Comparison of ENCODE assay signal across 12 mouse cellular contexts in genomic region chr8:90740963-90741733, GRCm38 (mm10).
DNase-seq lines count a peak whose midpoint lies in the region; ATAC-seq and TF ChIP-seq lines count a peak whose summit lies in the region.
"Had no signal": no experiment of that assay in that cellular context is flagged by ENCODE, and none has a peak within 500 bp of the region (broad histone marks: within the 10 kb centered on the region; RNA-seq: fewer than 3 reads in every experiment).

No protein-coding gene starts in this region.

- H3K4me2 ChIP-seq in forebrain, embryonic 12.5 days, result peak overlapping the region; percentile 17
- H3K4me2 ChIP-seq in hindbrain, postnatal 0 days (ENCODE audit: low read depth, low read length), result no peak overlapping the region
- H3K4me2 ChIP-seq in neural tube, embryonic 13.5 days, result no peak overlapping the region
- H3K4me2 ChIP-seq: liver, embryonic 15.5 days had no signal

- ATAC-seq in forebrain, embryonic 12.5 days (ENCODE audit: low FRiP score), result peak; percentile 75
- ATAC-seq in hindbrain, postnatal 0 days, result 0 out of 2 replicates have a peak, but pooled peaks have one; percentile 29
- ATAC-seq in neural tube, embryonic 13.5 days (ENCODE audit: low read depth), result peak; percentile 68

- 42% methylated on average over 9 of the region's 9 CpGs for WGBS in kidney, adult 2 months
- WGBS in forebrain, embryonic 12.5 days, result 5% methylated on average over 9 of the region's 9 CpGs
- WGBS in hindbrain, postnatal 0 days, result 17% methylated on average over 9 of the region's 9 CpGs
- 18% methylated on average over 9 of the region's 9 CpGs for WGBS in neural tube, embryonic 13.5 days

- no peak overlapping the region for H3K9ac ChIP-seq in forebrain, embryonic 12.5 days
- H3K9ac ChIP-seq in hindbrain, postnatal 0 days (replicated peaks; ENCODE audit: low read length), result no peak overlapping the region
- 0 out of 2 replicates have a peak overlapping the region, but pooled peaks have one; percentile 13 for H3K9ac ChIP-seq in neural tube, embryonic 13.5 days
- H3K9ac ChIP-seq: liver, embryonic 15.5 days had no signal

- no peaks in the 10 kb centered on the region for H3K36me3 ChIP-seq in kidney, adult 2 months (ENCODE audit: control insufficient read depth, insufficient read depth, low read length)
- H3K36me3 ChIP-seq in forebrain, embryonic 12.5 days (replicated peaks), result no peaks in the 10 kb centered on the region
- H3K36me3 ChIP-seq in hindbrain, postnatal 0 days (ENCODE audit: insufficient read depth, low read length), result no peaks in the 10 kb centered on the region
- H3K36me3 ChIP-seq in neural tube, embryonic 13.5 days, result no peaks in the 10 kb centered on the region
- H3K36me3 ChIP-seq: liver, embryonic 15.5 days had no signal

- no peak for TF ChIP-seq CTCF in kidney, adult 2 months (conservative IDR thresholded peaks at IDR 0.05; ENCODE audit: insufficient read depth, insufficient read length, low read depth, low read length)
- TF ChIP-seq CTCF in hindbrain, postnatal 0 days (IDR thresholded peaks at IDR 0.05; ENCODE audit: low read depth), result no peak

- no peak overlapping the region for H3K4me3 ChIP-seq in kidney, adult 2 months (ENCODE audit: insufficient read depth, low read depth, low read length)
- H3K4me3 ChIP-seq in forebrain, embryonic 12.5 days (replicated peaks), result no peak overlapping the region
- no peak overlapping the region for H3K4me3 ChIP-seq in hindbrain, postnatal 0 days (ENCODE audit: low read length)
- no peak overlapping the region for H3K4me3 ChIP-seq in neural tube, embryonic 13.5 days
- H3K4me3 ChIP-seq: liver, embryonic 15.5 days had no signal

- no peak overlapping the region for H3K27ac ChIP-seq in kidney, adult 2 months (ENCODE audit: insufficient read depth, low read depth, low read length)
- peak overlapping the region; percentile 87 for H3K27ac ChIP-seq in forebrain, embryonic 12.5 days
- peak overlapping the region; percentile 62 for H3K27ac ChIP-seq in hindbrain, postnatal 0 days
- peak overlapping the region; percentile 84 for H3K27ac ChIP-seq in neural tube, embryonic 13.5 days (replicated peaks)
- H3K27ac ChIP-seq: liver, embryonic 15.5 days had no signal

- H3K9me3 ChIP-seq in forebrain, embryonic 12.5 days, result 0 out of 2 replicates have a peak, but pooled peaks cover 3% of the 10 kb centered on the region
- no peaks in the 10 kb centered on the region for H3K9me3 ChIP-seq in hindbrain, postnatal 0 days (ENCODE audit: low read length)
- no peaks in the 10 kb centered on the region for H3K9me3 ChIP-seq in neural tube, embryonic 13.5 days
- H3K9me3 ChIP-seq: liver, embryonic 15.5 days had no signal

- DNase-seq in kidney, adult 2 months, result peak; percentile 1
- DNase-seq in kidney, postnatal 10 days, result no peak
- DNase-seq in hindbrain, postnatal 0 days (ENCODE audit: low spot score), result peak; percentile 26
- DNase-seq in urinary bladder, postnatal 25 days (ENCODE audit: low spot score), result no peak
- no peak for DNase-seq in liver
- no peak for DNase-seq in heart, adult 8-10 months (ENCODE audit: low spot score)
- DNase-seq: cerebellum, adult 11 months; gastrocnemius, postnatal 25 days; heart, postnatal 14 days had no signal

- TF ChIP-seq POLR2A in kidney, adult 2 months (IDR thresholded peaks at IDR 0.05; ENCODE audit: low read depth, low read length), result no peak

- H3K4me1 ChIP-seq in kidney, adult 2 months (ENCODE audit: control insufficient read depth, insufficient read depth, low read length), result no peaks in the 10 kb centered on the region
- H3K4me1 ChIP-seq in forebrain, embryonic 12.5 days, result peaks cover 31% of the 10 kb centered on the region
- H3K4me1 ChIP-seq in hindbrain, postnatal 0 days (ENCODE audit: insufficient read depth, low read length), result no peaks in the 10 kb centered on the region
- H3K4me1 ChIP-seq in neural tube, embryonic 13.5 days (replicated peaks), result peaks cover 27% of the 10 kb centered on the region
- H3K4me1 ChIP-seq: liver, embryonic 15.5 days had no signal

- H3K27me3 ChIP-seq in kidney, adult 2 months (replicated peaks; ENCODE audit: control insufficient read depth, insufficient read depth, low read length), result no peaks in the 10 kb centered on the region
- H3K27me3 ChIP-seq in forebrain, embryonic 12.5 days, result no peaks in the 10 kb centered on the region
- H3K27me3 ChIP-seq in hindbrain, postnatal 0 days (ENCODE audit: insufficient read depth, low read length), result no peaks in the 10 kb centered on the region
- no peaks in the 10 kb centered on the region for H3K27me3 ChIP-seq in neural tube, embryonic 13.5 days
- H3K27me3 ChIP-seq: liver, embryonic 15.5 days had no signal

Comparison
In these comparisons a context has a peak if more than half of its experiments do, and no peak if none do; other contexts are left out.
1. DNase-seq: peak in kidney, adult 2 months (single experiment) and hindbrain, postnatal 0 days (single experiment); none in kidney, postnatal 10 days (single experiment), urinary bladder, postnatal 25 days (single experiment), liver (single experiment) and heart, adult 8-10 months (single experiment).
2. Peak in every context shown above with its lines, with median percentiles within 50 percentile points of each other: ATAC-seq.